Mouse (Mus musculus) left cerebral cortex, adult 11 months (tissue): ENCODE measurements around the gene Cflar.
"Not testable (repeated sequence)": the region's sequence is repeated elsewhere in the genome, so short reads cannot be mapped to it uniquely, and the experiment has no call there.

Experiments used
- DNase-seq: peaks from one replicate; pipeline ENCODE4 v3.0.0; 2022; ENCODE audit warnings: low spot score

The Cflar gene

DNA sequence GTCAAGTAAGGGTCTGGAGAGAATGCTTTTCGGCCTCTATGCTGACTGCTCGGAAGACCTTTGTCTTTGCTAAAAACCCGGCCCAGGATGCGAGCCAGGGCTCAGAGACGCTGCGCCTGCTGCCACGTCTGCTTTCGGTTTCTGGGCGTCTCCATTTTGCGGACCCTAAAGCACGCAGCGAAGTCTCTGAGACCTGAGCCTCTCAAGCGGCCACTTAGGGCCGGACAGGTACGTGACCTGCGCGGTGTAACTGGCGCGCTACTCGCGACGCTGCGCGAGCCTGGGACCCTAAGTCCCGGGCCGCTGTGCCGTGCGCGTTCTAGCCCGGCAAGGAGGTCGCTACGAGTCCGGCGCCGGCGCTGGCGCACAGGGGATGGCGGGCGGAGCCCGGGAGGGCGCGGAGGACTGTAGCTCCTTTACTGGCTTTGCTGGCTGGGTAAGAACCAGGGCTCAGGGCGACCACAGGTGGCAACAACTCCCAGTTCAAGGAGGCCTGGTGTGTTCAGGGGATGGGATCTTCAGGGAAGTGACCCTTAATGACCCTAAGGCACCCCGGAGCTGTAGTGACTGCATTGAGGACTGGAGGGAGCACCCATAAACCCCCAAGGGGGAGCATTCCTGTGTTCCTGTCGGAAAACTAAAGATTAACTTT lies at the start of gene Cflar:
Gene Cflar, plus strand, starts transcription at position 144 of the 652 bp plus-strand sequence.
- no peak for DNase-seq

DNA sequence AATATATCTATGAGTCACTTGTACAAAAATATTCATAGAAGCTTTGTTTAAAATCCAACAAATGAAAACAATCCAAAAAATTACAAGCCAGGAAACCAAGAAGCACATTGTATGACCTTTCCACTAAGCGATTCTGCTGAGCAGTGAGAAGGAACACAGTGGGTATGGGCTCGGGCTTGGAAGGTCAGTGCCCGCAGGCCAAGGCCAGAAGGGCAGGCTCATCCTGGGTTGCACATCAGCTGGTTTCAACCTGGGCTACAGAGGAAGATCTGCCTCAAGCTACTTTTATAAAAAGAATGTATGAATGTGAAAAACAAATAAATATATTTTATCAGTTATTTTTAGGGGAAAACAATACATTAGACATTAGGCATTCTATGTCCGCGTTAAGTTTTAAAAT lies 48.6 kb upstream of the Cflar start:
- DNase-seq: not testable (repeated sequence)

- DNase-seq: not testable (repeated sequence)
Measured at GRCm38 (mm10) chr1:58663365-58663764, 47.9 kb upstream of the Cflar start.

GRCm38 (mm10) chr1:58668191-58668590 lies 43.1 kb upstream of the Cflar start:
- DNase-seq: no peak

DNA sequence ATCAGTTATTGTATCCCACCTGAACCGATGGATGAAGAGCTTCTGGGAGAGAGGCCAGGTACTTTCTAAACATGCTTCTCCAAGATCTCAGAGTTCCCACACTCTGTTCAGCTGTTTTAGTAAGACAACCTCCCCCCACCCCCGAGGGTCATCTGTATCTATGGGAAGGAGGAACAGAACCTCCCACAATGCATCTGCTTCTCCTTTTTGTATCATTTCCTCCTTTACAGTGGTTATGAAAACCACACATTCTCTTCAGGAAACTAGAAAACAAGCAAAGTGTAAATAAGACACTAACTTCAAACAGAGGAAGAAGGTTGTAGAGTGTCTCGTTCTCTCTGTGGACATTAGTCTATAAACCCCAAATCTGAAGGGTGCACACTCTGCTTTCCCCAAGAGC lies 41.7 kb upstream of the Cflar start:
- DNase-seq: not testable (repeated sequence)

GRCm38 (mm10) chr1:58672116-58672515 lies 39.2 kb upstream of the Cflar start:
- no peak for DNase-seq

GRCm38 (mm10) chr1:58675011-58675410 lies 36.3 kb upstream of the Cflar start:
- DNase-seq: no peak

GRCm38 (mm10) chr1:58677575-58677974 lies 33.7 kb upstream of the Cflar start:
- no peak for DNase-seq

GRCm38 (mm10) chr1:58678412-58678811 lies 32.9 kb upstream of the Cflar start:
- not testable (repeated sequence) for DNase-seq

DNA sequence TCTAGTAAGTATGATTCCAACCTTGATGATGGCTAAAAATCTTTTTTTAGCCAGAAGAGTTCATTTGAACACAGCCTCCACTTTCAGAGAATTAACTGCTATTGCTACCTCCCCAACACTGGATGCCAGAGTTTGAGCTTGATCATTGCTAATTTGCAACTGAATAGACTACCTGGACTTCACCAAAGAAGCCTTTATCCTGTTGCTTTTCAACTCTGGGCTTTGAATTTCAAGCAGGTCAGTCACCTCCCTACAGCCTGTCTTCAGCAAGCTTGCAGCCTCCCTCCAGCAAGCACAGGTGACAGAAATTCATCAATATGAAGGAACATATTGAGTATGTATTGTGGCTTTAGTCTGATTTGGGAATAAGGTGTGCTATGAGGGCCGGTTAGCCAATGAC lies 21.9 kb upstream of the Cflar start:
- no peak for DNase-seq

- DNase-seq: no peak
Measured at GRCm38 (mm10) chr1:58690006-58690744, 21.1 kb upstream of the Cflar start.

GRCm38 (mm10) chr1:58690834-58691488 lies 20.3 kb upstream of the Cflar start:
- not testable (repeated sequence) for DNase-seq

GRCm38 (mm10) chr1:58691718-58692117 lies 19.6 kb upstream of the Cflar start:
- not testable (repeated sequence) for DNase-seq

DNA sequence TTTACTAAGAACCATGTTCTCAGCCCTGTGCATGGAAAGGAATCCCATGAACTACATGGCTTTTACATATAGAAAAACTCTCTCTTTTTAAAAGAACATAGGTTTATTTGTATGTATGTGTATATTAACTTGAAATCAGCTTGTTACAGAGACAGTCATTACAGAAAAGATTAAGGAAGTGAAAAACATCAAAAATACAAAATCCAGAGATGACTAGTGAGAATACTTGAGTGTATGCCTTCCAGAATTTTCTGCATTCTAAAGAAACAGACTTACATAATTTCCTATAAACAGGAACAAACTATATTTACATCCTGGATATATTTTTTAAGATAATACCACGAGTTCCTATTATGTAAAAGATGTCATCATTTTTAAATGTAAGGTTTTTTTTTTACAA lies 17.6 kb upstream of the Cflar start:
- DNase-seq: no peak

DNA sequence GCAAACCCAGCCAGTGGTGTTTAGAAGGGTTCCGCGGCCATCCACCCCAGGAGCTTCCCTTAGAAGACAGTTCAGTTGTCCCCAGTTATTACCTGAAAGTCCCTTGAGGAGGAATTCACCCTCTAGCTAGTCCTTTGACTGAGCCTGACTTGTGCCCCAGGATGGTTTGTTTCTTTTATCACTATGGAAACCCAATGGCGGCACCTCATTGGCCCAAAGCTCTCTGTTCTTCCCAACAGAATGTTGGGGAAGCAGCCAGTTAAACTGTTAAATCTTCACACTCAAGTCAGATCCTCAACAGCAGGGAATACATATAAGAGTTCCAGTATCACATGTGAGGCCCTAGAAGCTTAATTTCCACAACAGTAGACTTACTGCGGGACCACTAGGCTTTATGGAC lies 15.5 kb upstream of the Cflar start, which contains the start of gene Als2cr12:
Gene Als2cr12, minus strand, starts transcription at position 180 of the 400 bp plus-strand sequence.
- not testable (repeated sequence) for DNase-seq

DNA sequence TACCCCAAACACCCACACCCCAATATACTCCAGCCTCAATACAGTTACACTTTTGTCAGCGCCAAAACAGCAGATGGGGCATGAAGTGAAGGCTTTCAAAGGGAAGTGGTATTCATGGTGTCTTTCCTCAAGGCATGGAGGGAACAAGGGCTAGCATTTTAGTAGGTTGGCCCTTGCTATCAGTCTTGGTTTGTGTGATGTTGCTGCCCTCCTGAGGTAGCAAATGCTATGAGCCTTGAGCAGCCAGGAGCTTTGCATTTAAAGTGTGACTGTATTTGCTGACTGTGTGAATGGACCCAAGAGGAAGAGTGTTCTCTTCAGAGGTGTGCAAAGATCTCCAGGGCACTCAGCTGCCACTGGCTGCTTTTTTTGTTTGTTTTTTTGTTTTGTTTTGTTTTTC lies 13.7 kb upstream of the Cflar start:
- not testable (repeated sequence) for DNase-seq

- no peak for DNase-seq
Measured at GRCm38 (mm10) chr1:58698781-58699180, 12.5 kb upstream of the Cflar start.

DNA sequence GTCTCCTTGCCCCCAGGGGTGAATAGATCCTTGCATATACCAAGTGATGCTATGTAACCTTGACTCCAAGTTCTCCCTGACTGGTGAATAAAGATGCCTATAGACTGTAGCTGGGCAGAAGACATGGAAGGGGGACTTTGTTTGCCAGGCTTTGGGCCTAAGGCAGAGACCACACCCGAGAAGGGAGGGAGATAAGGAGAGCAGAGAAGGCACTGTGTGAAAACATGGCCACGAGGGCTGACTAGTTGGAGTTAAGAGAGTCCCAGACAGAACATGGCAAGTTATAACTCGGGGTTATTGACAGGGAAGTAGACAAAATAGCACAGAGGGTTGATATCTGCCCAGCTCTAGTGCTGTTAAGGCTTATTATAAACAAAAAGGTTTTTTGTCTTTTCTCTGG lies 11.3 kb upstream of the Cflar start:
- no peak for DNase-seq

DNA sequence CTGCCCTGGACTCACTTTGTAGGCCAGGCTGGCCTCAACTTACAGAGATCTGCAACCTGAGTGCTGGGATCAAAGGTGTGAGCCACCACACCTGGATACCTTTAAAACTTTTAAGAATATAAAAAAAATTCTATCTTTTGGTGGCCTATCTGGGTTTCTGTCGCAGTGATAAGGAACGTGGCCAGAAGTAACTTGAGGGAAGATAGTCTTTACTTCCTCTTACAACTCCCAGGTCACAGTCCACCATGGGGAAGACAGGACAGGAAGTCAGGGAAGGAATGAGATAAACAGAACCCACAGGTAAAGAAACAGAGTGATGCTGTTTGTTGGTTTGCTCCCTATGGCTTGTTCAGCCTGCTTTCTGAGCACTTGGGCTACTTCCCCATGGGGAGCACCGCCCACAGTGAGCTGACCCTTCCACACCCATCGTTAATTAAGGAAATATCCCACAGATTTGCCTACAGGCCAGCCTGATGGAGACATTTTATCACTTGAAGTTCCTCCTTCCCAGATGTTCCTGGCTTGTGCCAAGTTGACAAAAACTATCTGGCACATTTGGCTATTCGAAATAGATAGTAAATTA lies 10.6 kb upstream of the Cflar start:
- DNase-seq: not testable (repeated sequence)

DNA sequence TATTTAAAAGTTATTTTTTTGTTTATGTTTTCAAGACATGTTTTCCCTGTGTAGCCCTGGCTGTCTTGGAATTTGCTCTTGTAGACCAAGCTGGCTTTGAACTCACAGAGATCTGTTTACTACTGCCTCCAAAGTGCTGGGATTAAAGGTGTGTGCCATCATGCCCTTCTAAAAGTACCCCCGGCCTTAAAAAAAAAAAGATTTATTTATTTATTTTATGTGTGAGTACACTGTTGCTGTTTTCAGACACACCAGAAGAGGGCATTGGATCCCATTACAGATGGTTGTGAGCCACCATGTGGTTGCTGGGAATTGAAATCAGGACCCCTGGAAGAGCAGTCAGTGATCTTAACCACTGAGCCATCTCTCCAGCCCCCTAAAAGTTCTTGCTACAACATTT lies 1.3 kb upstream of the Cflar start:
- DNase-seq: not testable (repeated sequence)

GRCm38 (mm10) chr1:58710711-58711364 lies 470 bp upstream of the Cflar start:
- DNase-seq: no peak
